Mouse (Mus musculus): Measurements from ENCODE around the gene Thsd7b.

- TF ChIP-seq CTCF (IDR thresholded peaks at IDR 0.05; ENCODE audit: low read depth, low read length) (no peak), POLR2A (IDR thresholded peaks at IDR 0.05; ENCODE audit: borderline replicate concordance, low read depth, low read length) (no peak)
These were observed 405.7 kb downstream of the Thsd7b start for GRCm38 (mm10) chr1:129678851-129679250.
